In genomic region chrX:73700472-73700871, GRCm38 (mm10) we compare ENCODE assay signal across 1 mouse cellular context.
TF ChIP-seq lines count a peak whose summit lies in the region.

No protein-coding gene starts in this region.

TF ChIP-seq in MEL, 35 proteins besides CTCF, POLR2A, EP300 and RAD21:
- peak; percentile 16; the same call in 1 of the 2 replicates for TF ChIP-seq SMC3 (IDR thresholded peaks at IDR 0.05; ENCODE audit: low read depth, low read length)
- no peak for TF ChIP-seq GABPA (IDR thresholded peaks at IDR 0.05; ENCODE audit: low read depth, low read length)
- no peak for TF ChIP-seq JUND (IDR thresholded peaks at IDR 0.05; ENCODE audit: low read depth, low read length)
- TF ChIP-seq MAX (IDR thresholded peaks at IDR 0.05; ENCODE audit: low read length) = no peak
- TF ChIP-seq KAT2A (conservative IDR thresholded peaks at IDR 0.05; ENCODE audit: low read depth, low read length) = no peak
